Mouse (Mus musculus): Measurements from ENCODE around the gene Sult1a1. TPM values are rescaled to one million over a fixed set of nuclear protein-coding genes. Genes with fewer than 3 reads are reported as not detected.
A peak's percentile ranks its signal among the peaks of the same experiment; 100 is the strongest.

Sult1a1 gene
- 10 to 100 TPM in 1 of 2 experiments, 1 to 10 TPM in 1; 9.5 to 11.1 TPM for total RNA-seq (2021)

DNA sequence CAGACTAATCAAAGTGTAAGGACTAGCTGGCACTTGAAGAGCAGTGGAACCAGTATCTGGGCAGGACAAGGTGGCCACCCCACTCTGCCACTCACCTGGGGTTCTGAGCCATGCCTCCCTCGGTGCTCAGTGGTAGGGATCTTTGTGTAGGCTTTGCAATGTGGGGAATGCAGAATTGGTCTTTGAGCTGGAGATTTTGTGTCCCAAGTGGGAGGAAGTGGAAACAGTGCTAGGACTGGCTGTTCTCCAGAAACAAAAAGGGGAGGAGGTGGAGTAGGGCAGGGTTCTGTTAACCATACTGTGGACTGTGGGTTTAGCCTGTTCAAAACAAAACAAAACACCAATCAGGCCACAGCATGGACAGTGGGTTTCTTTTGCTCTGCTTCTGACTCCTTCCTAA is at the start of gene Sult1a1:
Sult1a1 (minus strand) TSS at position 226 of the 400 bp plus-strand sequence.
- DNase-seq (ENCODE audit: extremely low spot score in 1 of 2, low spot score in 1 of 2): no peak

DNA sequence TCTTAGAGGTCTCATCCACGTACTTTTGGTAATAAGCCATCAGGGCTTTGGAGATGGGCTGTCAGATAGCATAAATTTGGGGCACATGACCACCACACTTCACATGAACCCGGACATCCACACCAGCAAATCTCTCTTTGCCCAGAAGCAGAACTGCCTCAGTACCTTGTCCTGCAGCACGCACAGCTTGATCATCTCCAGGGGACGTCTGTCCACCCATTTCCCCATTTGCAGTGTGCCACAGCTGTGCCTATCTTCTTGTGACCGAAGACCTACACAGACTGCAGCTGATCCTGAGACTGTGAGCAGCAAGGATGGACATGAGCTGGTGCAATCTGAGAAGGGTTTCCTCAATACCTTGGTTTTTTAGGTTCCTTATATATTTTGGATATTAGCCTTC is 49.4 kb upstream of the Sult1a1 start:
- DNase-seq (ENCODE audit: extremely low spot score in 1 of 2, low spot score in 1 of 2): no peak

DNA sequence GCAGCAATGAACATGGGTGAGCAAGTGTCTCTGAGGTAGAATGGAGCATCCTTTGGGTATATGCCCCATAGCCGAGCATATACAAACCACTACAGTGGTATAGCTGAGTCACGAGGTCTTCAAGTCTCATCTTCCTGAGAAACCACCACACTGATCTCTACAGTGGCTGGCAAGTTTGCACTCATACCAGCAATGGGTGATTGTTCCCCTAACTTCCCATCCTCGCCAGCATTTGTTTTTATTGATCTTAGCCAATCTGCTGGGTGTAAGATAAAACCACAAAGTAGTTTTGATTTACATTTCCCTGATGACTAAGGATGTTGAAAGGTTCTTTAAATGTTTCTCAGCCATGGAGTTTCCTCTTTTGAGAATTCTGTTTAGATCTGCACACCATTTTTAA is 48.8 kb upstream of the Sult1a1 start:
- DNase-seq (ENCODE audit: extremely low spot score in 1 of 2, low spot score in 1 of 2): no peak

- DNase-seq (ENCODE audit: extremely low spot score in 1 of 2, low spot score in 1 of 2): no peak
Measured at GRCm38 (mm10) chr7:126721635-126722034, 45.4 kb upstream of the Sult1a1 start.

- no peak for DNase-seq (ENCODE audit: extremely low spot score in 1 of 2, low spot score in 1 of 2)
Measured at GRCm38 (mm10) chr7:126718787-126719337, 42.6 kb upstream of the Sult1a1 start.

- no peak for DNase-seq (ENCODE audit: extremely low spot score in 1 of 2, low spot score in 1 of 2)
Measured at GRCm38 (mm10) chr7:126717566-126717965, 41.3 kb upstream of the Sult1a1 start.

- DNase-seq (ENCODE audit: extremely low spot score in 1 of 2, low spot score in 1 of 2): no peak
Measured at GRCm38 (mm10) chr7:126715679-126716078, 39.4 kb upstream of the Sult1a1 start.

DNA sequence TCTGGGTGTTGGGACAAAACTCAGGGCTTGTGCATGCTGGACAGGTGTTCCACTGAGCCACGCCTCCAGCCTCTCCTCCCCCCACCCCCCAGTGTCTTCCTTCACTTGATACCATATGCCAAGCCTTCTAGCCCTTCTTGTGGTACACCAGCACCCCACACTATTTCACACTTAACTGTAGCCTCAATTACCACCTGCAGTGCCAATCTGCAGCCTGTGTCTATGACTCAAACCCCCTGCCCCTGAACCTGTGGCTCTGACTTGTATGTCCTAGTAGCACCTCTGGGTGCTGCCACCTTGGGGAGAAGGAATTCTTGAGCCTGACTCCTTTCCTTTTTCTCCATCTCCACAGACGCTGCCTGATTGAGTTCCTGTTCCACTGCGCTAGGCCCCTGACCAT is 35.7 kb upstream of the Sult1a1 start:
- no peak for DNase-seq (ENCODE audit: extremely low spot score in 1 of 2, low spot score in 1 of 2)

DNA sequence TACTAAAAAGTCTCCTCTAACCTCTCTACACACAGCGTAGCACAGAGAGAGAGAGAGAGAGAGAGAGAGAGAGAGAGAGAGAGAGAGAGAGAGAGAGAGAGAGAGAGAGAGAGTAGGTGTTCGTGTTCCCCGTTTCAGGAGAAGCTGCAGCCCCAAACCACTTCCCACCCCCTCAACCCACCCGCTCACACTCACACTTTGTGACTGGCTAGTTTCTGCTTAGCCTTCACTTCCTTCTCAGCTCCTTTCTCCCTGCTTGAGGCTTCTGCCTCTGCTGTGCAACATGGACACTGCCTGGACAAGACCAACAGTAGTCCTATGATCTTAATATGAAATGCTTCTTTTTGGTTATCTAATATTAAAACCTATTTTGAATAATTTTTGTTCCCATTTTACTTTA is 34.0 kb upstream of the Sult1a1 start:
- DNase-seq (ENCODE audit: extremely low spot score in 1 of 2, low spot score in 1 of 2): no peak

DNA sequence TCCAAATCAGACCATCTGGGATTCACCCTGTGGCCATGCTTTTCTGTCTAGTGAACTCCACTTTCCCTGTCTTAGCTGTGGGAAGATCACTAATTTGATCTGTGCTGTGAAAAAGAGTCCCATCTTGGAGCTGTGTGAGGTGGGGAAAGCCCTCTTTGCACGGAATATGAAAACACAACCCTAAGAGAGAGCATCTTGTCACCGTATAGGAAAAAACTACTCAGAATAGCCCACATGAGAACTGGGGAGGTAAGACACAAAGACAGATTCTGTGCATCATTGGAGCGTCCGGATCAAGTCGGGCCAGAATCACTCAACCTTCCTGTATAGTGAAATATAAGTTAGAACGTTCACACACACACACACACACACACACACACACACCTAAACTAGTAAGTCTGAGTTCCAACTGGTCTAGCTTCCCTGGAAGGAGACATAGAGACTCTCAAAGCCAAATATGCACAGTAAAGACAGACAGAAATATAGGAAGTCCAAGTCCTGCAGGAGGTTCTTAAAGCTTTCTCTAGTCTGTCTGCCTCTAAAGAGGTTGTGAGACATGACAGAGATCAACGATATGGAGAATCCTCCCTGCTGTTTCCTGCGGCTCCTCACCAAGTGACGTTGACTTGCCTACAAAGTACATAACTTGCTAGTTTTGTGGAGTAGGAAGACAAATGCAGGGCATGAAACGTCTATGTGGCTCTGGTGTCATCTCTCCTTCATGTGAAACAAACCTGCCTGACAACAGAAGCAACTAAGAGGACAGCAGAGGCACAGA is 32.1 kb upstream of the Sult1a1 start:
- DNase-seq (ENCODE audit: extremely low spot score in 1 of 2, low spot score in 1 of 2): no peak

GRCm38 (mm10) chr7:126707442-126708174 is 31.4 kb upstream of the Sult1a1 start, which contains the start of gene Coro1a:
TSS of gene Coro1a (minus strand) at chr7:126707787.
- no peak for DNase-seq (ENCODE audit: extremely low spot score in 1 of 2, low spot score in 1 of 2)

DNA sequence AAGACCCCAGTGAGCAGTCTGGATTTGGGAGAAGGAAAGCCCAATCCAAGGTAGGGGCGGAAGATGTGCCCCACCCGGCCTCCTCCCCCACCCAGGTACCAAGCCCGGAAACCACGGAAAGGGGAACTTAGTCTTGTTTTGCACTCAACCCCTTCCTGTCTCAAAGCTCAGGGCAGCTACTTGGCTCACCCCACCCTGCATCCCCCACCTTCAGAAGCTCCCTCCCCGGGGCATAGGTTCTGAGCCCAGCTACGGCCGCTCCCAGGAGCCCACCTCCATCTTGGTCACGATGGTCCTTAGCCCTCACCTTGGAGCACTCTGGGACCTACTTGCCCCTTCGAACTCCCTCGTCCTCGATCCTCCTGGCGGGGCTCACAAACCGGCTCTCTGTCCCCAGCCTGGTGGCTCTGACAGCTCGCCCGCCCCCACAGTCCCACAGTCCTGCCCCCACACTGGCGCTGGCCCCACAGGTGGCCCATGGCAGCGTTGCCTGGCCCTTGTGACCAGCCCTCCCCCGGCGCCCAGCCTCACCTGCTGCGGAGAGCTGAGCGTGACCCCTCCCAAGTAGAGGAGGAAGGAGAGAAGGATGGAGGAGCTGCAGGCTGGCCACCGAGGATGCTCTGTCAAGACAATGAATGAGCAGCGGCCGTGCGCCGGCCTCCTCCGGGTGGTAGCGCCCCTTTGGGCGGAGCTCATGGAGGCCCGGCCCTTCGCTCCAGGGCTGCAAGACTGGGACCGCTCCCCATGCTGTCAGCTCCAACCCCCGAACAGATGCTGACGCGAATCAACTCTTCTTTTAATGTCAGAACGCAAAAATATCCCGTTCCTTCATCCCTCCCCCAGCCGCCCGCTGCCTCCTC is 28.1 kb upstream of the Sult1a1 start:
- peak; percentile 81 to 87 for DNase-seq (ENCODE audit: extremely low spot score in 1 of 2, low spot score in 1 of 2)

- no peak for DNase-seq (ENCODE audit: extremely low spot score in 1 of 2, low spot score in 1 of 2)
Measured at GRCm38 (mm10) chr7:126703757-126704077, 27.5 kb upstream of the Sult1a1 start.

- DNase-seq (ENCODE audit: extremely low spot score in 1 of 2, low spot score in 1 of 2): no peak
Measured at GRCm38 (mm10) chr7:126702861-126703756, 26.9 kb upstream of the Sult1a1 start.

GRCm38 (mm10) chr7:126702358-126702757 is 26.1 kb upstream of the Sult1a1 start:
- no peak for DNase-seq (ENCODE audit: extremely low spot score in 1 of 2, low spot score in 1 of 2)

GRCm38 (mm10) chr7:126701559-126702357 is 25.5 kb upstream of the Sult1a1 start:
- no peak for DNase-seq (ENCODE audit: extremely low spot score in 1 of 2, low spot score in 1 of 2)

DNA sequence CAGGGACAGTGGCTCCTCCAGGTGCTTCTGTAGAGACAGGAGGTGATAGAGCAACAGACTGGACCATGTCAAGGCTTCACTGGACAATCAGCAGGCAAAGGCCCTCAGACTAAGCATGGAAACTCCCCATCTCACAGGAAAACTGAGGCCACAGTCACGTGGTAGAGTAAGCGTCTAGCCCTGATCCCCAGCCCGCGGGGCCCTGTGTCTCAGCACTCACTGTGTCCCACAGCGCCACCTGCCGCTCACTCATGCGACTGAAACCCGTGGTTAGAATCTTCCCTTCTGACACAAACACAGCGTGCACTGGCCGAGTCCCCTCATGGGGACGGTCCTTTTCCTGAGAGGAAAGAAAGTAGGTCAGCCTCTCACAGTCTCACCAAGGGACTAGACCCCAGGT is 24.8 kb upstream of the Sult1a1 start:
- DNase-seq (ENCODE audit: extremely low spot score in 1 of 2, low spot score in 1 of 2): peak; percentile 92 to 99

GRCm38 (mm10) chr7:126700063-126701015 is 24.1 kb upstream of the Sult1a1 start:
- no peak for DNase-seq (ENCODE audit: extremely low spot score in 1 of 2, low spot score in 1 of 2)
